Mouse (Mus musculus) midbrain, embryonic 11.5 days (tissue): ENCODE results near the gene Mob1a. TPM values are rescaled to one million over a fixed set of nuclear protein-coding genes. Genes with fewer than 3 reads are reported as not detected.

Experiments
- ATAC-seq: fragments of 200-750 bp; cut with Nextera tagmentation; 2 replicates; pipeline ENCODE4 v1.8.0; 2017; ENCODE audit warnings: moderate TSS enrichment, moderate library complexity; ENCODE audit not compliant: low FRiP score
- DNase-seq: peaks from one replicate; pipeline ENCODE4 v3.0.0; 2015; ENCODE audit warnings: low spot score; ENCODE audit errors: missing footprints
- H3K27ac ChIP-seq: fragments of 300-500 bp; sonication (generic); 2 replicates; pipeline ENCODE4 v1.5.1; 2014; ENCODE audit warnings: low read depth, low read length
- H3K27me3 ChIP-seq: fragments of 300-500 bp; sonication (generic); 2 replicates; pipeline ENCODE4 v1.6.1; 2014; ENCODE audit warnings: mild to moderate bottlenecking, low read length, moderate library complexity, mixed read lengths; ENCODE audit not compliant: control insufficient read depth, insufficient read depth
- H3K36me3 ChIP-seq: fragments of 300-500 bp; sonication (generic); 2 replicates; pipeline ENCODE4 v1.6.1; 2014; ENCODE audit warnings: mild to moderate bottlenecking, low read length, moderate library complexity, mixed read lengths; ENCODE audit not compliant: control insufficient read depth, insufficient read depth
- H3K4me1 ChIP-seq: fragments of 300-500 bp; sonication (generic); 2 replicates; pipeline ENCODE4 v1.6.1; 2014; ENCODE audit warnings: low read length; ENCODE audit not compliant: control insufficient read depth, insufficient read depth
- H3K4me2 ChIP-seq: fragments of 300-500 bp; sonication (generic); 2 replicates; pipeline ENCODE4 v1.6.1; 2014; ENCODE audit warnings: mild to moderate bottlenecking, moderate library complexity
- H3K4me3 ChIP-seq: fragments of 300-500 bp; sonication (generic); 2 replicates; pipeline ENCODE4 v1.5.1; 2014; ENCODE audit warnings: low read depth, low read length
- H3K9ac ChIP-seq: fragments of 300-500 bp; sonication (generic); 2 replicates; pipeline ENCODE4 v1.6.1; 2014; ENCODE audit warnings: low read length
- H3K9me3 ChIP-seq: fragments of 300-500 bp; sonication (generic); 2 replicates; pipeline ENCODE4 v1.6.1; 2016; ENCODE audit warnings: low read length; ENCODE audit not compliant: control insufficient read depth
- WGBS: fragments of 180-500 bp; shearing (Covaris S2); extraction: QIAGEN DNeasy Blood & Tissue Kit; methylation state at CpG from one replicate; pipeline ENCODE4 v1.1.7; 2014; 5-methylcytosine and 5-hydroxymethylcytosine counted together
- polyA plus RNA-seq: library from polyadenylated mRNA; unstranded; fragments of >200 nt; fragmentation: Nextera tagmentation; extraction: Ambion mirVana; gene quantifications from 2 replicates; pipeline ENCODE4 v1.2.1, GENCODE M21; 2014

Gene Mob1a
- polyA plus RNA-seq, 1 experiment from 2014 or later = 73.7 TPM

DNA sequence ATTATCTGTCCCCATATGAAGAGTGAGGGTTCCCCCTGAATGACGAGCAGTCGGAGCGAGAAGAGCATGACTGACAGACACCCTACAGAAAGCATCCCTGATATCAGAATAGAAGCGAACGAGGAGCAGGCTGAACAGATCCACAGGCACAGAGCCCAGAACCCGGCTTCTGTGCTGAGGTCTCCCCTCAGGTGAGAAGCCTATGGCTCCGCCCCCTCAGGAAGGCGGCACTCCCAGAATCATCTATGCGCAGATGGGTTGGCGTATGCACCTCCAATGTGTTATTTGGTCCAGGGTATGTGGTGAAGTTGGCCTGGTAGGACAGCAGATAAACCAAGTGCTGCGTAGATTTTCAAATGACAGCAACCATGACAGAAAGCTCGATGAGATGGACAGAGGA lies 37.3 kb downstream of the Mob1a start:
- DNase-seq (no peak), ATAC-seq (no peak)
- 0 out of 2 replicates have a peak, but pooled peaks cover 2% of the 10 kb centered on the region for H3K36me3 ChIP-seq
- no peak overlapping the region for H3K4me3 ChIP-seq
- no peaks in the 10 kb centered on the region for H3K27me3 ChIP-seq
- H3K27ac ChIP-seq = no peak overlapping the region
- H3K4me2 ChIP-seq = no peak overlapping the region
- H3K4me1 ChIP-seq = no peaks in the 10 kb centered on the region
- WGBS = 90% methylated on average over 12 of the region's 12 CpGs
- no peak overlapping the region for H3K9ac ChIP-seq
- H3K9me3 ChIP-seq = no peaks in the 10 kb centered on the region

DNA sequence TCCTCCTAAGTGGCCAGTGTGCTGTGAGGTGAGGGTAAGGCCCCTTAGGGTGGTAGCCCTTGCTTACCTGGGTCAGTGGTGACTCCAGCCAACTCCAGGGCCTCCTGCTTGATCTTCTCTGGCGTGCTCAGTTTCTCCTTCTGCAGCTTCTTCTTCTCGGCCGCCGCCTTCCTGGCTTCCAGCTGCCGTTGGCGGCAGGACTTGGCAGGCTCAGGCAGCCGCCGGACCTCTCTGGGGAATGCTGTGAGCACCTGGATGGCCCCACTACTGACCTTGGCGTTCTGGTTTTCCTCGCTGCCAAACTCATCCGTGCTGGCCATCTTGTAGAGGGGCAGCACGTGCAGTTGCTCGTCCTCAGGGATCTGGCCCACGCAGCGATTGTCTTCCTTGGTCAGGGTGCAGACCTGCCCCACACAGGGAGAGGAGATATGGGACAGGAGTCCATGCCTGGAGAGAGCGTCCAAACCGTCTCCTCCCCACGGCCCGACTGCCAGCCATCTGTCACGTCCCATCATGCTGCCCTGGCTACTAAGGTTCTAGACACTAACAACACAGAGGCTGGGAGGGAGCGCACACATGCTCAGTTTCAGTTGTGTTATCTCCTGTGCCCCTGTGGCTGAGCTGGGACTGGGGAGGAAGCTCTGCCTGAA lies 44.6 kb downstream of the Mob1a start:
- no peak for DNase-seq
- H3K27ac ChIP-seq = no peak overlapping the region
- H3K9me3 ChIP-seq = no peaks in the 10 kb centered on the region
- no peak for ATAC-seq
- H3K4me1 ChIP-seq = no peaks in the 10 kb centered on the region
- H3K9ac ChIP-seq = no peak overlapping the region
- H3K4me2 ChIP-seq = no peak overlapping the region
- 96% methylated on average over 21 of the region's 21 CpGs for WGBS
- H3K4me3 ChIP-seq = no peak overlapping the region
- no peaks in the 10 kb centered on the region for H3K27me3 ChIP-seq
- H3K36me3 ChIP-seq = peaks cover 45% of the 10 kb centered on the region

DNA sequence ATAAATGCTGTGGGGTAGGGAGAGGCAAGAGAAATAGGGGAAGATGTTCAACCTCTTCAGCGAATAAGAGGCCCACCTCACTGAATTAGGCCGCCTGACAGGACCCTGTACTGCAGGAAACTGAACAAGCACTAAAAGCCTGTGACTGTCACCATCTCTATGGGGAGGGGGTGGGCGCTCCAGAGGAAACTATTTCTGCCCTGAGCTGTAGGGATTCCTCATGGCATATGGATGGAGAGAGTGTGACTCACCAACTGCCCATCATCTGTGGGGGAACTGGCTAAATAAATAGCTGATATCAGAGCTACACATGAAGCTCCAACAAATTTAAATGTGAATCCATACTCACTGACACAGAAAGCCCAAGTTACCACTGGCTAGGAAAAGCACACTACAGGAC lies 45.5 kb downstream of the Mob1a start:
- WGBS = 91% methylated on average over 3 of the region's 3 CpGs
- ATAC-seq (no peak), DNase-seq (no peak)
- Histone ChIP-seq H3K27me3 (no peaks in the 10 kb centered on the region), H3K9me3 (no peaks in the 10 kb centered on the region), H3K27ac (no peak overlapping the region), H3K9ac (no peak overlapping the region), H3K4me2 (no peak overlapping the region), H3K4me3 (no peak overlapping the region), H3K36me3 (peaks cover 50% of the 10 kb centered on the region), H3K4me1 (no peaks in the 10 kb centered on the region)

DNA sequence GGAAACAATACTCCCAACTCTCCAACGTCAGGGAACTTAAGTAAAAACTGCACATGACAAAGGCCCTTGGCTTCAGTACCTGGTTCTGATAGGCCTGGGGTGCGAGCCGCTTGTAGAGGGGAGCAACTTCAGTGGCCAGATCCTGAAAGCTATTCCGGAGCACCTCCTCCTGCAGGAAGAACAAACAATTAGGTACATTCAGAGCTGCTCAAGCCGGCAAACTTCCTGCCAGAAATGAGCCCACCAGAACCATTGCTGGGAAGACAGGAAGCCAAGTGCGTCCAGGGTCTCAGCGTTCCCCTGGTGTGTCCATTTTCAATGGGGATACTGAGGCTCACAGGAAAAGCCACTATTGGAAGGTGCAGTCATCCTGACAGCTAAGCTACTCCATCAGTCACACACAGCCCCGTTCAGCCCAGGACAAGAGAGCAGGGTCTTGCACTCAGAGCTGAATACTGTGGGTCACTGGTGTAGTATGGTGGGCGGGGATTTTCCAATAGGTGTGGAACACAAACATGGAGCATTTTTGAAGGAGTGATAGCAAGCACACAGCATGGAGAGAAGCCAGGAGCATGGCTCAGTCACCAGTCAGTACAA lies 48.0 kb downstream of the Mob1a start:
- no peaks in the 10 kb centered on the region for H3K4me1 ChIP-seq
- H3K4me2 ChIP-seq = no peak overlapping the region
- no peaks in the 10 kb centered on the region for H3K9me3 ChIP-seq
- peaks cover 57% of the 10 kb centered on the region for H3K36me3 ChIP-seq
- no peak overlapping the region for H3K4me3 ChIP-seq
- H3K27me3 ChIP-seq = no peaks in the 10 kb centered on the region
- no peak overlapping the region for H3K27ac ChIP-seq
- DNase-seq (no peak), ATAC-seq (no peak)
- no peak overlapping the region for H3K9ac ChIP-seq
- 85% methylated on average over 9 of the region's 9 CpGs for WGBS

DNA sequence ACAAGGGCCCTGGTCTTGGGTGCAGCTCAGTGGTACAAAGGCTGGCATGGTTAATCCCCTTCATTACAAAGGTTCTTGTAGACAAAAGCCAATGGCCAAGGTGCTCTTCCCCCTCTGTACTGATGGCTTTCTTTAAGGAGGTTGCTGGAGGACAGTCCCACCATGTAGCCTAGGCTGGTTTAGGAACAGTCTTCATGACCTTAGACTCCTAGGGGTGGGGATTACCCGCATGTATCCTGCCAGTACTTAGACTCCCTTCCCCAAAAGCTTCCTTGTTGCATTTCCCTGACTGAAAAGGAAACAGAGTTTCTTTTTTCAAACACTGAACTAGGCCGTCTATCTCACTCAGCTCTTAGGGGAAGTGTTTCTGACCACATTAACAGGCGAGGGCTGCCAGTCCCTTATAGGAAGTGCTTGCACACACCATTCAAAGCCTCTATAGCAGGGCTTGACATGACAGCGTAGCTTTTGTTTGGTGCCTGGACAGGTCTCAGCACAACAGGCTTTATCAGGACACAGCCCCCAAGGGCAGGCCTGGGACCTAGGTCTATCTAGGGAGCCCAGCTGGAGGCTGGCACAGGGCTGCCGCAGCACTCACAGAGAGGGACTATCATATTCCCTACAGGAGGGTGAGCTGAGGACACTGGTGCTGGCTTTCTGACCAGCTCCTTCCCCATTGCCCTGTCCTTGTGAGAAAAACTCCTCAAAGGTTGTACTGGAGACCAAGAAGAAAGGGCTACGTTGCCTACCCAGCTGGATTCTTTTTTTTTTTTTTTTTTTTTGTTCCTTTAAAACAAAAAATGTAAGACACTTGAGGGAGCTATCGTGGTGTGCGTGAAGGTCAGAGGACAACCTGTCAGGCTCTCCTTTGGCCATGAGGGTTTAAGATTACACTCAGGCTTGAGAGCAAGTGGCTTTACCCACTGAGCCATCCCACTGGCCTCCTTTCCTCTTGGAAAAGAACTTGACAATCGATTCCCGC lies 56.0 kb downstream of the Mob1a start:
- no peak overlapping the region for H3K4me2 ChIP-seq
- no peaks in the 10 kb centered on the region for H3K27me3 ChIP-seq
- H3K4me3 ChIP-seq = no peak overlapping the region
- no peak overlapping the region for H3K9ac ChIP-seq
- ATAC-seq (no peak), DNase-seq (no peak)
- H3K4me1 ChIP-seq = no peaks in the 10 kb centered on the region
- 92% methylated on average over 10 of the region's 10 CpGs for WGBS
- H3K36me3 ChIP-seq = peaks cover 33% of the 10 kb centered on the region
- no peak overlapping the region for H3K27ac ChIP-seq
- H3K9me3 ChIP-seq = no peaks in the 10 kb centered on the region

DNA sequence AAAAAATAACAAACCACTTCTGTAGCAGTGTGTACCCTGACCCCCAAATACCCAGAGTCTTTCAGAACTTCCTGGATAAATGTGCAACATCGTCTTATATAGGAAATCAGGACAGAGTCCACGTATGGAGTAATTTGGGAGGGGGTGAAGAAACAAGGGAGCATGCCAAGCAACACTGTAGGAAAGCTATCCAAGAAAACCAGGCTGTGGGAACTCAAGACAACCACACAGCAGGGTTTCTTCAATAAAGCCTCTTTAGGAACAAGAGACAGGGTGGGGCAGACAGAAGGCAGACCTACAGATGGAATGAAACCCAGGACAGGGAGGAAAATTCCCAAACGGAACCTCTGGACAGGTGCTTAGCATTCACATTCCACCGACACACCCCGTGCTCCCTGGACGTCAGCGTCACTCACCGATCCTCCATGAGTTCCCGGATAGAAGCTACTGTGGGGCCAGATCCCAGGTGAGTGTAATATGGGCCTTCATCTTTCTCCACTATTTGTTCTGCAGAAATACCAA lies 59.8 kb downstream of the Mob1a start:
- Histone ChIP-seq H3K4me2 (no peak overlapping the region), H3K9ac (no peak overlapping the region), H3K27me3 (no peaks in the 10 kb centered on the region), H3K36me3 (peaks cover 14% of the 10 kb centered on the region), H3K4me3 (no peak overlapping the region), H3K4me1 (no peaks in the 10 kb centered on the region), H3K9me3 (no peaks in the 10 kb centered on the region), H3K27ac (no peak overlapping the region)
- 96% methylated on average over 9 of the region's 9 CpGs for WGBS
- no peak for DNase-seq
- ATAC-seq = no peak

DNA sequence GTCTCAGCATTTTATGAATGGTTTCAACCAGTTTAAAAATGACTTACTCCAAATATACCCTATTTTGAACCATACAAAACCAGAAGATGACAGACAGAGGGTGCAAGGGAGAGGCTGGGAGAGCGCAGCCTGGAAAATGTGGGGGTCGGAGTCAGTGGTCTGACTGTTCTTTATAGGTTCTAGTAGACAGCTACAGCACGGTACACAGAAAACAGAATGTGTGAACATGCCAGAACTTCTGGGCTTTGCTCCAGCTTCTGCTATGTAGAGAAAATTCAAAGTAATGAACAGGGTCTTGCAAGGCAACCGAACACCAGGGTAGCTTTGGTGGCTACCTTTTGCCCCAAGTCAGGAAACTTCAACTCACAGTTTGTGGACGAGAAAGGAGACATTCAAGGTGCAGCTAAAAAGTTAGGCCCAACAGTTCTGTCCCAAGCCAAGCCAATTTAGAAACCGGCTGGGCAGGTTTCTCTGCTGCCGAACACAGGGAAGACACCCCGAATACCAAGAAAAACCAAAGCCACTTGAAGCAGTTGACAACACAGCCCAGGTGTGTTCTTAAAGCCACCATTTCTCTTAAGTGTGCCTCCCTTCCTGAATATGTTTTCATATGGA lies 66.5 kb downstream of the Mob1a start:
- H3K4me2 ChIP-seq = no peak overlapping the region
- H3K4me1 ChIP-seq = no peaks in the 10 kb centered on the region
- no peak overlapping the region for H3K27ac ChIP-seq
- WGBS = 92% methylated on average over 8 of the region's 8 CpGs
- H3K27me3 ChIP-seq = no peaks in the 10 kb centered on the region
- no peak for ATAC-seq
- no peak overlapping the region for H3K4me3 ChIP-seq
- H3K9ac ChIP-seq = no peak overlapping the region
- no peaks in the 10 kb centered on the region for H3K9me3 ChIP-seq
- peaks cover 8% of the 10 kb centered on the region; the same call in 1 of the 2 replicates for H3K36me3 ChIP-seq
- no peak for DNase-seq
